Mouse (Mus musculus) stomach, postnatal 0 days (tissue): ENCODE data around the gene Ick.

Experiments used
- CTCF ChIP-seq: IDR thresholded peaks from 2 replicates; pipeline ENCODE4 v1.5.1; 2016; ENCODE audit warnings: antibody characterized with exemption, low read depth, mild to moderate bottlenecking, moderate library complexity
- EP300 ChIP-seq: optimal IDR thresholded peaks from 2 replicates; pipeline ENCODE3; 2016; ENCODE audit warnings: antibody characterized with exemption

GRCm38 (mm10) chr9:78185686-78186085, 76.7 kb downstream of the Ick start:
- TF ChIP-seq EP300: no peak
- TF ChIP-seq CTCF: no peak
